Mouse (Mus musculus) liver, embryonic 13.5 days (tissue): ENCODE measurements at regions not wholly inside any gene's neighbourhood (a gene's known extent, or its start where the extent isn't known, plus 50 kb on each side); places are given as distances from the start of the nearest gene placed in this dataset.
"Not testable (repeated sequence)": the region's sequence is repeated elsewhere in the genome, so short reads cannot be mapped to it uniquely, and the experiment has no call there.

Source experiments
- ATAC-seq: fragments of 200-750 bp; cut with Nextera tagmentation; 2 replicates; pipeline ENCODE4 v1.8.0; 2017; ENCODE audit warnings: low read depth, mild to moderate bottlenecking, moderate number of reproducible peaks, moderate library complexity
- DNase-seq: peaks from one replicate; pipeline ENCODE4 v3.0.0; 2022
- H3K27ac ChIP-seq: fragments of 300-500 bp; sonication (generic); 2 replicates; pipeline ENCODE4 v1.5.1; 2015; ENCODE audit warnings: moderate library complexity, mild to moderate bottlenecking, inconsistent platforms
- H3K27me3 ChIP-seq: fragments of 300-500 bp; sonication (generic); 2 replicates; pipeline ENCODE4 v1.6.1; 2015; ENCODE audit warnings: mild to moderate bottlenecking, inconsistent platforms
- H3K36me3 ChIP-seq: fragments of 300-500 bp; sonication (generic); 2 replicates; pipeline ENCODE4 v1.6.1; 2015; ENCODE audit warnings: mild to moderate bottlenecking, inconsistent platforms
- H3K4me1 ChIP-seq: fragments of 300-500 bp; sonication (generic); replicated peaks from 2 replicates; pipeline ENCODE4 v1.6.1; 2015; ENCODE audit warnings: inconsistent platforms
- H3K4me2 ChIP-seq: fragments of 300-500 bp; sonication (generic); 2 replicates; pipeline ENCODE4 v1.6.1; 2015; ENCODE audit warnings: inconsistent platforms, mild to moderate bottlenecking, moderate library complexity
- H3K4me3 ChIP-seq: fragments of 300-500 bp; sonication (generic); replicated peaks from 2 replicates; pipeline ENCODE4 v1.5.1; 2015; ENCODE audit warnings: mild to moderate bottlenecking, inconsistent platforms
- H3K9ac ChIP-seq: fragments of 300-500 bp; sonication (generic); 2 replicates; pipeline ENCODE4 v1.6.1; 2015; ENCODE audit warnings: mild to moderate bottlenecking, inconsistent platforms
- H3K9me3 ChIP-seq: fragments of 300-500 bp; sonication (generic); replicated peaks from 2 replicates; pipeline ENCODE4 v1.6.1; 2016; ENCODE audit warnings: inconsistent platforms
- WGBS: fragments of 180-500 bp; shearing (Covaris S2); methylation state at CpG from one replicate; pipeline ENCODE4 v1.1.7; 2015; ENCODE audit not compliant: insufficient replicate concordance; 5-methylcytosine and 5-hydroxymethylcytosine counted together

GRCm38 (mm10) chr9:11368056-11368455, 463.5 kb upstream of the Cntn5 start:
- ATAC-seq, result no peak
- no peak for DNase-seq
- H3K27ac ChIP-seq, result no peak overlapping the region
- H3K9ac ChIP-seq, result no peak overlapping the region
- no peaks in the 10 kb centered on the region for H3K4me1 ChIP-seq
- no peak overlapping the region for H3K4me2 ChIP-seq
- H3K4me3 ChIP-seq, result no peak overlapping the region
- no peaks in the 10 kb centered on the region for H3K36me3 ChIP-seq
- no peaks in the 10 kb centered on the region for H3K9me3 ChIP-seq
- H3K27me3 ChIP-seq, result no peaks in the 10 kb centered on the region
- WGBS, result 36% methylated on average over 1 of the region's 1 CpGs

- 68% methylated on average over 4 of the region's 4 CpGs for WGBS
- ATAC-seq (no peak), DNase-seq (no peak)
- Histone ChIP-seq H3K4me2 (no peak overlapping the region), H3K27ac (no peak overlapping the region), H3K9me3 (no peaks in the 10 kb centered on the region), H3K9ac (no peak overlapping the region), H3K36me3 (no peaks in the 10 kb centered on the region), H3K4me3 (no peak overlapping the region), H3K4me1 (no peaks in the 10 kb centered on the region), H3K27me3 (no peaks in the 10 kb centered on the region)
Measured at GRCm38 (mm10) chr9:11328900-11329299, 424.3 kb upstream of the Cntn5 start.

GRCm38 (mm10) chr9:11317221-11317620, 412.6 kb upstream of the Cntn5 start:
- Histone ChIP-seq H3K36me3 (no peaks in the 10 kb centered on the region), H3K4me3 (no peak overlapping the region), H3K9me3 (no peaks in the 10 kb centered on the region), H3K9ac (no peak overlapping the region), H3K27ac (no peak overlapping the region), H3K4me1 (no peaks in the 10 kb centered on the region), H3K4me2 (no peak overlapping the region), H3K27me3 (no peaks in the 10 kb centered on the region)
- 55% methylated on average over 1 of the region's 1 CpGs for WGBS
- ATAC-seq, result no peak
- DNase-seq, result no peak

GRCm38 (mm10) chr9:11297116-11297515, 392.5 kb upstream of the Cntn5 start:
- H3K36me3 ChIP-seq, H3K9me3 ChIP-seq, H3K27ac ChIP-seq, H3K9ac ChIP-seq, DNase-seq, H3K4me2 ChIP-seq, H3K4me3 ChIP-seq, H3K27me3 ChIP-seq, H3K4me1 ChIP-seq, ATAC-seq: not testable (repeated sequence)
- WGBS, result 76% methylated on average over 17 of the region's 17 CpGs

- H3K27me3 ChIP-seq, result no peaks in the 10 kb centered on the region
- no peak overlapping the region for H3K4me3 ChIP-seq
- no peak overlapping the region for H3K4me2 ChIP-seq
- no peak overlapping the region for H3K9ac ChIP-seq
- H3K4me1 ChIP-seq, result no peaks in the 10 kb centered on the region
- no peaks in the 10 kb centered on the region for H3K36me3 ChIP-seq
- H3K9me3 ChIP-seq, result no peaks in the 10 kb centered on the region
- no peak overlapping the region for H3K27ac ChIP-seq
- ATAC-seq (no peak), DNase-seq (no peak)
- WGBS, result 49% methylated on average over 4 of the region's 4 CpGs
Measured at GRCm38 (mm10) chr9:11285135-11285534, 380.6 kb upstream of the Cntn5 start.

- H3K9me3 ChIP-seq, result no peaks in the 10 kb centered on the region
- DNase-seq, result no peak
- H3K27me3 ChIP-seq, result no peaks in the 10 kb centered on the region
- no peak overlapping the region for H3K9ac ChIP-seq
- H3K4me2 ChIP-seq, result no peak overlapping the region
- no peak for ATAC-seq
- 56% methylated on average over 1 of the region's 1 CpGs for WGBS
- H3K4me3 ChIP-seq, result no peak overlapping the region
- no peak overlapping the region for H3K27ac ChIP-seq
- no peaks in the 10 kb centered on the region for H3K4me1 ChIP-seq
- no peaks in the 10 kb centered on the region for H3K36me3 ChIP-seq
Measured at GRCm38 (mm10) chr9:11284549-11284948, 380.0 kb upstream of the Cntn5 start.

GRCm38 (mm10) chr9:11279409-11280127, 375.0 kb upstream of the Cntn5 start:
- H3K4me1 ChIP-seq, result no peaks in the 10 kb centered on the region
- no peak overlapping the region for H3K4me2 ChIP-seq
- H3K9me3 ChIP-seq, result no peaks in the 10 kb centered on the region
- DNase-seq (no peak), ATAC-seq (no peak)
- no peak overlapping the region for H3K27ac ChIP-seq
- H3K27me3 ChIP-seq, result no peaks in the 10 kb centered on the region
- no peak overlapping the region for H3K9ac ChIP-seq
- H3K36me3 ChIP-seq, result no peaks in the 10 kb centered on the region
- no peak overlapping the region for H3K4me3 ChIP-seq
- 70% methylated on average over 5 of the region's 5 CpGs for WGBS

- no peaks in the 10 kb centered on the region for H3K27me3 ChIP-seq
- no peak for ATAC-seq
- WGBS, result 83% methylated on average over 22 of the region's 22 CpGs
Measured at GRCm38 (mm10) chr9:11277810-11278209, 373.2 kb upstream of the Cntn5 start.

GRCm38 (mm10) chr9:11276966-11277365, 372.4 kb upstream of the Cntn5 start:
- Histone ChIP-seq H3K9ac (no peak overlapping the region), H3K9me3 (no peaks in the 10 kb centered on the region), H3K4me3 (no peak overlapping the region), H3K27me3 (no peaks in the 10 kb centered on the region), H3K4me1 (no peaks in the 10 kb centered on the region), H3K27ac (no peak overlapping the region), H3K4me2 (no peak overlapping the region), H3K36me3 (no peaks in the 10 kb centered on the region)
- no peak for DNase-seq
- 55% methylated on average over 4 of the region's 4 CpGs for WGBS
- ATAC-seq, result no peak

More at GRCm38 (mm10) chr9:11277810-11278209, 373.2 kb upstream of the Cntn5 start:
- Histone ChIP-seq H3K9ac (no peak overlapping the region), H3K27ac (no peak overlapping the region), H3K4me3 (no peak overlapping the region), H3K36me3 (no peaks in the 10 kb centered on the region), H3K9me3 (no peaks in the 10 kb centered on the region), H3K4me2 (no peak overlapping the region), H3K4me1 (no peaks in the 10 kb centered on the region)
- DNase-seq, result peak; percentile 2

GRCm38 (mm10) chr9:11256848-11257247, 352.3 kb upstream of the Cntn5 start:
- Histone ChIP-seq H3K4me1 (no peaks in the 10 kb centered on the region), H3K4me3 (no peak overlapping the region), H3K9ac (no peak overlapping the region), H3K4me2 (no peak overlapping the region), H3K27me3 (no peaks in the 10 kb centered on the region), H3K27ac (no peak overlapping the region), H3K9me3 (no peaks in the 10 kb centered on the region), H3K36me3 (no peaks in the 10 kb centered on the region)
- DNase-seq, result no peak
- no peak for ATAC-seq
- 29% methylated on average over 1 of the region's 1 CpGs for WGBS

GRCm38 (mm10) chr9:11206829-11207228, 302.3 kb upstream of the Cntn5 start:
- no peaks in the 10 kb centered on the region for H3K27me3 ChIP-seq
- no peak overlapping the region for H3K4me3 ChIP-seq
- DNase-seq (no peak), ATAC-seq (no peak)
- no peak overlapping the region for H3K4me2 ChIP-seq
- H3K9ac ChIP-seq, result no peak overlapping the region
- H3K27ac ChIP-seq, result no peak overlapping the region
- H3K4me1 ChIP-seq, result no peaks in the 10 kb centered on the region
- 60% methylated on average over 6 of the region's 6 CpGs for WGBS
- H3K9me3 ChIP-seq, result no peaks in the 10 kb centered on the region
- H3K36me3 ChIP-seq, result no peaks in the 10 kb centered on the region

- Histone ChIP-seq H3K27me3 (no peaks in the 10 kb centered on the region), H3K27ac (no peak overlapping the region), H3K4me2 (no peak overlapping the region), H3K36me3 (no peaks in the 10 kb centered on the region), H3K9me3 (no peaks in the 10 kb centered on the region), H3K9ac (no peak overlapping the region), H3K4me1 (no peaks in the 10 kb centered on the region), H3K4me3 (no peak overlapping the region)
- no peak for ATAC-seq
- DNase-seq, result no peak
Measured at GRCm38 (mm10) chr9:11206267-11206666, 301.7 kb upstream of the Cntn5 start.
